Mouse (Mus musculus): ENCODE results near the gene Arrdc5.

DNA sequence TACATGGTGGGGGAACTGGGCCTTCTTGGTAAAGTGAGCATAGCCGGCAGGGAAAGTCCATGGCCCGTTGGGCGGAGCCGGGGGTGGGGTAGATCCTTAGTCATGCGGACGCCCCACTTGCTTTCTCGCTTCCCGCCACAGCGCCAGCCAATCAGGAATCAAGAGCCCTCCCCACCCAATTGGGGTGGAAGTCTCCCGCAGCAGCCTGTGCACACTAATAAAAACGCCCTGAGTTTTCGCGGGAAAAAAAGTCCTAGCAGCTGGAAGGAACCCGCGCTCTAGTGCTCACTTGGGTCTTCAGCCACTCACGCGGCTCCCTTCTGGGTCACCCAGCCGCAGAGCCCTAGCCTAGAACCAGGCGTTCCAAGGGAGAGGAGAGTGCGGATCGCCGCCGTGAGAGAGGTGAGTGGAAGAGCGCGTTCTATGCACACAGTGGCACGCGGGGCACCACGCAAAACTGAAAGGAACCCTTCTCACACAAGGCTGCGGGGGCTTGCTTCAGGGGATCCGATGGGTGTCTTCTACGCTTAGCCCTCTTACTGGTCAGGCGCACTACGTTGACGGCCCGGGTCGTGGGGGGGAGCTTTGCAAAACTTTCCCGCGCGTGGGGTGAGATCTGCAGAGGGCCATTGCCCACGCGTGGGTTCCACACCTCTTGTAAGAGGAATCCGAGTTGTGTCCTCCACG, 3.2 kb upstream of the Arrdc5 start, which contains the start of gene Uhrf1:
- TF ChIP-seq POLR2A (IDR thresholded peaks at IDR 0.05; ENCODE audit: low read depth, low read length) (peak; percentile 75), HCFC1 (IDR thresholded peaks at IDR 0.05; ENCODE audit: low read depth, low read length) (peak; percentile 26; the same call in 1 of the 2 replicates), RCOR1 (conservative IDR thresholded peaks at IDR 0.05; ENCODE audit: low read depth, low read length) (no peak), ZKSCAN1 (IDR thresholded peaks at IDR 0.05; ENCODE audit: borderline replicate concordance, low read depth, low read length) (no peak), CTCF (conservative IDR thresholded peaks at IDR 0.05 in 1 of 2, IDR thresholded peaks at IDR 0.05 in 1 of 2; ENCODE audit: low read depth in 2 of 2, low read length in 2 of 2) (no peak), GABPA (IDR thresholded peaks at IDR 0.05; ENCODE audit: insufficient replicate concordance, low read depth, low read length) (no peak), EP300 (IDR thresholded peaks at IDR 0.05; ENCODE audit: low read length) (no peak), PAX5 (IDR thresholded peaks at IDR 0.05; ENCODE audit: low read length) (no peak), MXI1 (IDR thresholded peaks at IDR 0.05; ENCODE audit: low read depth, low read length) (no peak), TCF12 (IDR thresholded peaks at IDR 0.05; ENCODE audit: low read depth, low read length) (peak; percentile 78)

Measured in CH12.LX (cell line).